Mouse (Mus musculus) right cerebral cortex, postnatal 36 days (tissue): Measurements from ENCODE around the gene Rassf4.
A peak's percentile ranks its signal among the peaks of the same experiment; 100 is the strongest.

ENCODE experiments used
- DNase-seq, 2 experiments: peaks; one replicate each; pipeline ENCODE4 v3.0.0; 2022; ENCODE audit warnings: low spot score in 2 of 2, mixed read lengths in 1 of 2

Rassf4 gene

DNA sequence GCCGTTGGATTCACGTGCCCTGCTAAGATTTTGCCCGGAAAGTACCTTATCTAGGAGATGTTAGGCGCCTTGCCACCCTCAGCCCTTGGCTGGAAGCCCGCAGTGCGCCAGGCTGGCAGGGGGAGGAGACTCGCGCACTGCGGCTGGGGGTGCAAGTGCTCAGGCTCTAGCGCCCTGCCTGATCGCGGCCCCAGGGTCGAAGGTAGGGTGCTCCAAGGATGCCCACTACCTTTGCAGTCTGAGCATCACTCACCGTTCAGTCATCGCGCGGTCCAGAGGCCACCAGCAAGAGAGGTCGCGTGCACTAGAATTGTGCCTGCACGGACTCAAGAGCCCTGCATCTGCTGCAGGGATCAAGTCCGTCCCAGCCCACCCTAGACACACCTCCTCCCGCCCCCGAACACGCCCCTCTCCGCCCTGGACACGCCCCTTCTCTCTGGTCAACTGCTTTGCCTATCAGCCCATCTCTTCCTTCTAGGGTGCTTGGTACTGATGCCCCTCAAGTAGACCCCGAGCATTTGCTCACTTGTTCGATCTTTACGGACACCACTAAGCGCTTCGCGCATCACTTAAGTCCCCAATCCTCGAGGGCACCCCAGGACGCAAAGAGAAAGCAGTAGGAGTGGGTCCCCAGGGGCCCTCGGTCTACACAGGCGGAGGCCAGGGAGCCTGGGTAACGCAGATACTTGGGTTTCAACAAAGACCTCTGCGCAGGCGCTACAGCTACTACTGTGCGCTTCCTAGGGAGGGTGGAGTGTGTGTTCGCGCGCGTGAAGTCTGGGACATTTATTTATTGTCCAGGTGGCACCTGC is at the start of gene Rassf4:
Rassf4 (minus strand) TSS at position 482 of the 812 bp plus-strand sequence.
- peak; percentile 34 to 41 for DNase-seq

GRCm38 (mm10) chr6:116718920-116719319 is 45.2 kb upstream of the Rassf4 start:
- DNase-seq: no peak

DNA sequence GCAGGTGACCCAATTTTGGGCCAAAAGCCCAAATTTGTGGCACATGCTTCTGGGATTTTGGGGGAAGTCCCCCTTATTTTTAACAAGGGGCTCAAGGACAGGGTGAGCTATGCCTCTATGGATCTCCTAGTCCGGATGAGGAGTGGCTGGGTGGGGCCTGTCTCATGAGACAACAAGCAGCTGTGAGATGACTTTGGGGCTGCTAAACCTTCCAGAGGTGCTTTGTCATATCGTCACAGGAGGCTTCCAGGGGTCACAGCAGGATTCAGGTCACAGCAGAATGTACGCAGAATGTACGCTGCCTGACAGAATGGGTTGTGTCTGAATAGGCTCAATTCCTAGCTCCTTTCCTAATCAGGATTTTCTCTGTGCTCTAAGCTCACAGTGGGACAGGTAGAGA is 44.6 kb upstream of the Rassf4 start:
- DNase-seq: no peak

DNA sequence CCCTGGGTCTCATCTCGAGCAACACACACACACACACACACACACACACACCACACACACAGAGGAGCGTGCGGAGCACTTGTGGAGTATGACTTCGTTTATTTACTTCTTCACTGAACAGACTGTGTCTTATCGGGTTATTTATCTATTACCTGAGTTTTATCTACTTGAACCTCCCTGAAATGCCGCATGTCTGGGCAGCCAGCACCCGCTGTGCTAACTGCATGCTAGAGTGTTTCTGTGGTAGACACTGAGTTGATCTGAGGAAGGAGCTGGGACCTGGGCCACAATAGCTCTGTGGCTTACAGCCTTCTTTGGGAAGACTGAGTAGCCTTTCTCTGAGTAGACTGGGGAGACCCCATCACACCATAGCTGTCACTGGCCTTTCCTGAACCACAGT is 44.1 kb upstream of the Rassf4 start:
- no peak for DNase-seq

DNA sequence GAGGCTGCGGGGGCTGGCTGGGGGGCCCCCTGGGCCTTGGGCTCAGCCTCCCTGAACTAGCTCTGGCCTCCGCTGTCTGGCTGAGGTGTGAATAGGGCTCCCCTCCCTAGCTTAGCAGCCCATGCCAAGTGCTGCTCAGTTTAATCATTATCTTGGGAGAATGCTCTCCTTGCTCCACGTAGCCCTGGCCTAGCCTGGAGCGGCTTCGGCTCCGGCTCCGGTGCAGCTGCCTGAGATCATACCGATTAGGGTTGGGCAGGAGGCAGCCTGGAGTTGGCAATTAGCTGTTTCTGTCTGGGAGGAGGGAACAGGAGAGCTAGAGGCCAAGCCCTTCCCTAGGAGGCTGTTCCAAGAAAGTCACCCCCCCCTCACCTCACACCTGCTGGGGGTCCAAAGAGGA is 42.9 kb upstream of the Rassf4 start, which contains the start of gene Tmem72:
Tmem72 (minus strand) TSS at position 248 of the 400 bp plus-strand sequence.
- no peak for DNase-seq

DNA sequence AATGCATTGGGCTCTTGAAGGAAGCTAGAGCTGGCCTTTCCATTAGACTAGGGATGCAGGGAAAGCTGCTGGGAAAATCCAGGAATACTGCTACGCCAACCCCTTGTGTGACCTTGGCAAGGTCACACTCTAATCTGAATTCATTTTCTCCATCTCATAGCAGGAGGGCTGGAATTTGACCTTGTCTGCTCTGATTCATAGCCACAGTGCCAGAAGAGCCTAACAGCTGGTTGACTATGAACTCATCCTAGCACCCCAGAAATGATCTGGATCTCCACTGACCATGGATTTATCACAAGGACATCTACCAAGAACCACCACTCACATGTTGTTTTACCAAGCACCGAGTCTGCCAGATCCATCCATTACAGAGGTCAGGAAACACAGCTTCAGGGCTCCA is 41.4 kb upstream of the Rassf4 start:
- DNase-seq: no peak

- no peak for DNase-seq
Measured at GRCm38 (mm10) chr6:116714576-116714975, 40.8 kb upstream of the Rassf4 start.

- DNase-seq: no peak
Measured at GRCm38 (mm10) chr6:116713966-116714365, 40.2 kb upstream of the Rassf4 start.

DNA sequence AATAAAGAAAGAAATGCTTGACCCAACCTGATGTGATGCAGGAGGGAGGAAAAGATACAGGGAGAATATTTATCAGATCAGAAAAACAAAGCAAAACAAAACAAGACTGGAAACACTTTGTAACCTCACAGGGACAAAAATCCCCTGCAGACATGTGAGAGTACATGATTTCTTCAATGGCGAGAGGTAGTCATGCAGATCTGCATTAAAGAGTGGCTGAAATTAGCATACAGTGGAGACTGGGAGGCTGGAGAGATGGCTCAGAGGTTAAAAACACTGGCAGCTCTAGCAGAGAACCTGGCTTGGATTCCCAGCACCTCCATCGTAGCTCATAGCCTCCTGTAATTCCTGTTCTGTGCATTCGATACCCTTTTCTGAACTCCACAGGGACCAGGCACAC is 38.8 kb upstream of the Rassf4 start:
- DNase-seq: no peak

- DNase-seq: no peak
Measured at GRCm38 (mm10) chr6:116712062-116712461, 38.3 kb upstream of the Rassf4 start.

GRCm38 (mm10) chr6:116704320-116704719 is 30.6 kb upstream of the Rassf4 start:
- no peak for DNase-seq

- DNase-seq: no peak
Measured at GRCm38 (mm10) chr6:116700821-116701220, 27.1 kb upstream of the Rassf4 start.

GRCm38 (mm10) chr6:116697896-116698425 is 24.2 kb upstream of the Rassf4 start:
- DNase-seq: no peak

DNA sequence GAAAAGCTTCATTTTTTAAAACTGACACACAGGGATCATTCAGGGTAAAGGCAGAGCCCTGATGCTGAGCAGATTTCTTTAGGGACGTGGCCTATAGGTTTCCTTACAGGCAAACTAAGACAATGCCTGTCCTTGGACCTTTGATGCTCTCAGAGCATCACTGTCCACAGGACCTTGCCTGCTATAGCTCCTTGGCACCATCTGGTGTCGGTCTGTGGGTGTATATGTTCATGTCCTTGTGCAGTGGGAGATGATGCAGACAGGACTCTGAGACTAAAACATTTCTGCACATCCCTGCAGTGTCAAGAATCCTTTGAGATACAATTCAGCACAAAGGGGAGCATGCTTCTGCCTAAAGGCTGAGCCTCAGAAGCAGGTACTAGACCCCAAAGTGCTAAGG is 23.7 kb upstream of the Rassf4 start:
- no peak for DNase-seq

DNA sequence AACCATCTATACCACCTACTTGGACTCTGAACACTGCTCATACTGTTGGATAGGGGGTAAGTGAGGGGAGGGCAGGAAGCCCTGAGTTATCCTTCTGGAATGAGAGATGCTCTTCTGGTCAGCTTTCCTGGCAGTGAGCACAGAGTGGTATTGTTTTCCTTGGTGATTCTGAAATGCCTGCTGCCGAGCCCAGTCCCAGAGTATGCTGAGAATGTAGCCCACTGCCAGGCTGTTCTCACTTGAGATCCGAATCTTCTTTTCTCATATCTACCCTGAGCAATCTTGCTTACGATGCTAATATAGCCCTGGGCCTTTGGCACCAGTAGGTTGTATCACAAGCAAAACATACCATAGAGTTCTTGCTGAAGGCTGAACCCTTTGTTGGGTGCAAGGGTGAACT is 20.6 kb upstream of the Rassf4 start:
- DNase-seq: no peak

- no peak for DNase-seq
Measured at GRCm38 (mm10) chr6:116693639-116694038, 19.9 kb upstream of the Rassf4 start.

- DNase-seq: no peak
Measured at GRCm38 (mm10) chr6:116682317-116682716, 8.6 kb upstream of the Rassf4 start.

GRCm38 (mm10) chr6:116679563-116680288 is 6.0 kb upstream of the Rassf4 start:
- no peak for DNase-seq

DNA sequence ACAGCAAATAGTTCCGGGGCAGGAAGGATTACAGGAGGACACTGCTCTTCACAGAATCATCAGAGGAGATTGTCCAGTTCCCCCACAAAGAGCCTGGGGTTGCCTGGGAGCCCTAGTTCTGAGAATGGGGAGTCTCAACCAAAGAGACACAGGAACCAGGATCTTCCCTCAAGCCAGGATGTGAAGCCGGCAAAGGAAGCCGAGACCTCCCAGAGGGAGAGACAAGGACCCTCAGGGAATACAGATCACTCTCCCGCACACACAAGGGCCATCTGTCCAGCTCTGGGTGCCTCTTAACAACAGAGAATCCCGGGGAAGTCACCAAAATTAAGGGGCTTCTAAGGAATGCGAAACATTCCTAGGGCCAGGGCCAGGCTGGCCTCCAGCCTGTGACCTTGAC is 3.6 kb upstream of the Rassf4 start:
- DNase-seq: no peak

DNA sequence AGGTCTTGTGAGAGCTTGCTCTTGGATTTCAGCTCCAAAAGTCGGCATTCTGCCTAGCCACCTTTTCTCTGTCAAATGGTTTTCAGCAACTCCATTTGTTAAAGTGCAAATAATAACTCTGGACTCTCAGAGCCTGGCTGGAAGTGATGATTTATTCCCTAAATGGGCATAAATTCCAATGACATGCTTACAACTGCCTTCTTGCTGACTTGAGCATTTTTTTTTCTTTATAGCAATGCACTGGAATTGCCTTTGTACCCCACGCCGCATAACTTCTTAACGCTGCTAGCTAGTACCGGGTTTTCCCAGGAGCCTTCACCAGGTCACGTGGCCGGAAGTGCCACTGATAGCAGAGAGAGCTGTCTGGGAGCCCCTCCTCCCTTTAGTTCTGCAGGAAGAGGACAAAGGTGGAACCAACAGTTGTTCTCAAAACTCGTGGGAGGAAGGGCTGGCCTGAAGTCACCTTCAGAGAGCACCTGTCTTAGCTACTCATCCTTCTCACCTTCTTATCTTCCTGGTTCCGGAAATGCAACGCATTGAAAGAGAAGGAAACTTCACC is 2.7 kb upstream of the Rassf4 start:
- DNase-seq: no peak

- DNase-seq: no peak
Measured at GRCm38 (mm10) chr6:116674283-116674886, 633 bp upstream of the Rassf4 start.

- DNase-seq: no peak
Measured at GRCm38 (mm10) chr6:116672349-116672748, 1.4 kb downstream of the Rassf4 start.
